Mouse (Mus musculus) cerebellum, adult 2 months (tissue): ENCODE results near the gene Ciart. TPM values are rescaled to one million over a fixed set of nuclear protein-coding genes. Genes with fewer than 3 reads are reported as not detected.
"Not testable (repeated sequence)": the region's sequence is repeated elsewhere in the genome, so short reads cannot be mapped to it uniquely, and the experiment has no call there.

ENCODE experiments used
- DNase-seq, 2 experiments: peaks; one replicate each; pipeline ENCODE4 v3.0.0; 2021
- H3K27ac ChIP-seq: fragments of 200-500 bp; 2 replicates; pipeline ENCODE4 v1.5.1; 2012; ENCODE audit warnings: low read length, control low read depth, inconsistent platforms; ENCODE audit not compliant: insufficient read depth
- H3K27me3 ChIP-seq: fragments of 200-500 bp; 2 replicates; pipeline ENCODE4 v1.6.1; 2012; ENCODE audit warnings: inconsistent platforms, mild to moderate bottlenecking, low read length, moderate library complexity; ENCODE audit not compliant: control insufficient read depth, insufficient read depth
- H3K4me1 ChIP-seq: fragments of 200-500 bp; 2 replicates; pipeline ENCODE4 v1.6.1; 2011; ENCODE audit warnings: low read length; ENCODE audit not compliant: control insufficient read depth, insufficient read depth
- H3K4me3 ChIP-seq: fragments of 200-500 bp; replicated peaks from 2 replicates; pipeline ENCODE3; 2011; ENCODE audit warnings: mild to moderate bottlenecking, low read depth, low read length, control low read depth; ENCODE audit not compliant: insufficient read depth
- CTCF ChIP-seq: fragments of 200-500 bp; IDR thresholded peaks from 2 replicates; pipeline ENCODE4 v1.5.1; 2011; ENCODE audit warnings: low read depth, mild to moderate bottlenecking, control low read depth, low read length, moderate library complexity, borderline replicate concordance; ENCODE audit not compliant: insufficient read depth
- POLR2A ChIP-seq: fragments of 200-500 bp; IDR thresholded peaks from 2 replicates; pipeline ENCODE4 v1.6.1; 2011; ENCODE audit warnings: low read length, control low read depth, borderline replicate concordance; ENCODE audit not compliant: insufficient read depth
- WGBS: fragments of 180-500 bp; shearing (Covaris S2); methylation state at CpG from one replicate; pipeline ENCODE4 v1.1.7; 2018; 5-methylcytosine and 5-hydroxymethylcytosine counted together
- polyA plus RNA-seq: library from polyadenylated mRNA; depleted of rRNA; stranded (reverse); fragments of >200 nt; gene quantifications from 2 replicates; pipeline ENCODE4 v1.2.3, GENCODE M21; 2012

Gene Ciart
- polyA plus RNA-seq, 1 experiment, result 48.4 TPM

DNA sequence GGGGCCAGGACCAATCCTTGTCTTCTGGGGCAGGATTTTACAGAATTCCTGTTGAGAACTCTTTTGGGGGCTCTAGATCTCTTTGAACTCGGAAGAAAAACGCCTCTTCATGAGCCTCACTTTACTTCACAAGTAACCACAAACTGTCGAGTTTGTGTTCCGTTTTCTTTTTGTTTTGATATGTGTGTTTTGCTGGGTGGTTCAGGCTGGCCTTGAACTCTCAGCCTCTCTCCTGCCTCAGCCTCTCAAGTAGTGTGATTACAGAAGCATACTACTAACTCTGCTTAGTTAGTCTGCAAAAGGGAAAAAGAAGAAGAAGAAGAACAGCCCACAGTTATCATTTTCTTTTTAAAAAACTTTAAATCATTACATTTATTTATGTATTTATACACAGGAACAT lies 42.1 kb upstream of the Ciart start:
- Histone ChIP-seq H3K27me3 (no peaks in the 10 kb centered on the region), H3K27ac (no peak overlapping the region), H3K4me3 (no peak overlapping the region), H3K4me1 (no peaks in the 10 kb centered on the region)
- no peak for DNase-seq
- TF ChIP-seq CTCF (no peak), POLR2A (no peak)
- WGBS, result 73% methylated on average over 4 of the region's 4 CpGs

DNA sequence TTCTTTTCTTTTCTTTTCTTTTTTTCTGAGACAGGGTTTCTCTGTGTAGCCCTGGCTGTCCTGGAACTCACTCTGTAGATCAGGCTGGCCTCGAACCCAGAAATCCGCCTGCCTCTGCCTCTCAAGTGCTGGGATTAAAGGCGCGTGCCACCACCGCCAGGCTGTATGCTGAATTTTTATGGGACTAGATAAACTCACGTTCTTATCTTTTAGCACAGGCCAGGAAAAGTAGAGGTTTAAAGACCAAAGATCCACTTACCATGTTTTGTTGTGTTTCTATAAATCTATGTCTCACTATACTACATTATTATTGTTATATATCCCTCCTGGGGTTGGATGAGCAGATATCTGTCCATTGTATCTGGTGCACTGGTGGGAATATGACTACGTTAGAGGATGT lies 41.4 kb upstream of the Ciart start:
- not testable (repeated sequence) for H3K27me3 ChIP-seq, H3K4me3 ChIP-seq, DNase-seq, H3K27ac ChIP-seq, H3K4me1 ChIP-seq
- 82% methylated on average over 7 of the region's 7 CpGs for WGBS

DNA sequence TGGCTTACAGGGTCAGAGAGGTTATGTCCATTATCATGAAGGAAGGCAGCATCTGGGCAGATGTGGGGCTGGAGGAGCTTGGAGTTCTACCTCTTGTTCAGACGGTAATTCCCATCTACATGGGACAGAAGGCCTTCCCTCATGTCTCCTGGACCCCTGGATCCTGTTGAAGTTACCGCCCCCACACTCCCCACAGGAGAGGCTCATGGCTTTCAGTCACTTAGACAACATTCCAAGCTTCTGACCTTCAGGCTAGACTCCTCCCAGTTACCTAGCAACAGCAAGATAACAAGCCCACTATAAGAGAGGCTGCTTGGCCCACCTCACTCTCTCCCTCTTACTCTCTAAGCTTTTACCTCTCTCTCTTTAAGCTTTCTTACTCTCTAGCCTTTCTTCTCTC lies 38.5 kb upstream of the Ciart start:
- DNase-seq, result not testable (repeated sequence)
- 65% methylated on average over 2 of the region's 2 CpGs for WGBS

DNA sequence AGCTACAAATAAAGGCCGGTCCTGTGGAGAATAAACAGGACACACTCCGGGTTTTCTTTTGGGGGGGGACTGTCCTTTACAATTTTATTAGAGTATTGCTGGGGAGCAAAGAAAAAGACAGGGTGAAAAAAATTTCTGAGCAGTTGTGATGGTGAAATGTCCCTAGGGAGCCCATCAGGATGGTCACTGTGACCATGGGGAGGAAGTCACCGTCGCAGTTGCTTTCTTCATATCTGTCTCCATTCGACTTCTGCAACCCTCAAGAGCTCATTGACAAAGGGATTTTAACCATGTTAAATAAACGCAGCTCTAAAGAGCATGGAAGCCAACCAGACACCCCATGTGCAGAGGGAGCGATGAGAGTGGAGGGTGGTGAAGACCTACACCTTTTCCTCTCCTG lies 34.7 kb upstream of the Ciart start:
- no peak overlapping the region for H3K4me3 ChIP-seq
- H3K27ac ChIP-seq, result no peak overlapping the region
- no peak for DNase-seq
- no peaks in the 10 kb centered on the region for H3K4me1 ChIP-seq
- TF ChIP-seq POLR2A (no peak), CTCF (no peak)
- WGBS, result 73% methylated on average over 7 of the region's 7 CpGs
- H3K27me3 ChIP-seq, result no peaks in the 10 kb centered on the region

More for the DNA sequence above, 38.5 kb upstream of the Ciart start:
- not testable (repeated sequence) for H3K27me3 ChIP-seq, H3K27ac ChIP-seq, H3K4me1 ChIP-seq, H3K4me3 ChIP-seq

DNA sequence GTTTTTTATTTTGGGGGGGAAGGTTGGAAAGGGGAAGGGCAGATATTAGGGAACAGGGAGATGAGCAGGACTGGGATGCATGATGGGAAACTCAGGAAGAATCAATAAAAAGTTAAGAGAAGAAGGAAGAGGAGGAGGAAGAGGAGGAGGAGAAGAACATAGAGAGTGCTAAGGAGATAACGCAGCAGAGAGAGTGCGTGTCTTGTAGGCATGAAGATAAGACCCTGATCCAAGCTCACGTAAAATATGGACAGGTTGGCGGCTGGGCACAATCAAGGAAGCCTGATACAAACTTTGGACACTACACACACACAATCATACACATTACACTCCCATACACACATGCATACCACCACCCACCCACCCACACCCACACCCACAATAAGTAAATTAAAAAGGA lies 32.7 kb upstream of the Ciart start:
- WGBS, result 89% methylated on average over 4 of the region's 4 CpGs
- no peak for TF ChIP-seq POLR2A
- no peak for TF ChIP-seq CTCF

DNA sequence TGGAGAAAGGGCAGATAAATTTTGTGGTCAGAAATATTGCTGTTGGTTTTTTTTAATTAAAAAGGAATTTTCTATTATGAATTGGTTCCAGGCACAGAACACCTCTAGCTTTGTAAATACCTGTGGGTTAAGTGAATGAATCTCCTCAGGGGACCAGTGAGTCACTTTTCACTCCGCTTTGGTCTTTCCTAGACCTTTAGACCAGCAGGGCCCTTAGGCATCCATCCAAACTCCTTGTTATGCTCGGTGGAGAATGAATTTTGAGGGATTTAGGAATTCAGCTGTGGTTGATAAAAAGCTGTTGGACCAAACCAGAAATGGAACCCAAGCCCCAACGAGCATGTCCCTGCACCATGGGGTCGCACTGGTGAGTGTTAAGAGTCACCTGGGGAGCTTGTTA lies 25.6 kb upstream of the Ciart start:
- WGBS, result 32% methylated on average over 4 of the region's 4 CpGs
- no peak overlapping the region for H3K4me3 ChIP-seq
- no peak for DNase-seq
- TF ChIP-seq POLR2A (no peak), CTCF (no peak)
- H3K4me1 ChIP-seq, result peaks cover 4% of the 10 kb centered on the region; the same call in 1 of the 2 replicates
- no peak overlapping the region for H3K27ac ChIP-seq
- no peaks in the 10 kb centered on the region for H3K27me3 ChIP-seq

More for the DNA sequence above, 32.7 kb upstream of the Ciart start:
- no peaks in the 10 kb centered on the region for H3K4me1 ChIP-seq
- DNase-seq, result no peak
- H3K27ac ChIP-seq, result no peak overlapping the region
- H3K4me3 ChIP-seq, result no peak overlapping the region
- no peaks in the 10 kb centered on the region for H3K27me3 ChIP-seq

DNA sequence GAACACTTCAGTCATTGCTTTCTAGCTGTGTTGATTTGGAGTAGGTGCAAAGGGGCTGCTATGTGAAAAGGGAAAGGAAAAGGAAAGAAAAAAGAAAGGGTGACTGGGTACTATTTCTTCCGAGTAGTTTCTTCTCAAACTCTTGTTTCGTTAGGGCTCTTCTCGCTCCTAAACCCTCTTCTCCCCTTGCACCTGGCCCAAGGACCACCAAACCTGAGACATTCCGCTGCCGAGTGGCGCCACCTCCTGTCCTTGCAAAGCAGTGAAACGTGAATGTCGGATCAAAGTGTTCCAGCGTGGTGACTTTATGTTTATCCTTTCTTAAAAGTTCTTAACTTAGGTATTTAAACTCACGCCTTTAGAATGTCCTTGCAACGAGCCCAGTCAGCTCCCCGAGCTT lies 24.8 kb upstream of the Ciart start:
- 1% methylated on average over 12 of the region's 12 CpGs for WGBS
- TF ChIP-seq POLR2A, result no peak
- TF ChIP-seq CTCF, result peak; percentile 85
- DNase-seq, result no peak
- H3K27ac ChIP-seq, result no peak overlapping the region
- peaks cover 4% of the 10 kb centered on the region; the same call in 1 of the 2 replicates for H3K4me1 ChIP-seq
- H3K27me3 ChIP-seq, result no peaks in the 10 kb centered on the region
- H3K4me3 ChIP-seq, result peak overlapping the region; percentile 42

DNA sequence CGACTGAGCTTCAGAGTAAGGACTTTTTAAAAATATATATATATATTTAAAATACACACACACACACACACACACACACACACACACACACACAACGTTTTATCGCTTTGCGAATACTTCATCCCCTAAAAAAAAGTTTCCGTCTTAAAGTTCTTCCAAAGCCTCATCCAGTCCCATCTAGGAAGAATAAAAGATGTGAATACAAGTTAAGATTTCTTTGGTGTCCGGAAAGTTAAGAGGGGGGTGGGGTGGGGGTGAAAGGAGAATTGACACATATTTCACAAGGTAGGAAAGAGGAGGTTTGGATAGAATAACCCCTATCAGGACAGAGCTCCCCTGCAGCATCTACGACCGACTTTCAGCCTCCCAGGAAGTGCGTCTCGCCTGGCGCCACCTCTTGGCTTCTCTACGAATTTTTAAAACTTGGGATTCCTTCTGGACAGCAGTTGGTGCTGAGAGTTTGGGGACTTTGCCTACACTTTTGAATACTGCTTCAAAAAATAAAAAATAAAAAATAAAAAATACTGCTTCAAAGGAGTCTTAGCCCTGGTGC lies 24.0 kb upstream of the Ciart start:
- H3K27ac ChIP-seq, result no peak overlapping the region
- peak overlapping the region; percentile 12 for H3K4me3 ChIP-seq
- TF ChIP-seq CTCF (peak; percentile 55), POLR2A (no peak)
- DNase-seq, result no peak
- peaks cover 4% of the 10 kb centered on the region; the same call in 1 of the 2 replicates for H3K4me1 ChIP-seq
- WGBS, result under 1% methylated on average over 12 of the region's 12 CpGs
- no peaks in the 10 kb centered on the region for H3K27me3 ChIP-seq
